Mouse (Mus musculus): ENCODE results near the gene Ip6k1. TPM values are rescaled to one million over a fixed set of nuclear protein-coding genes. Genes with fewer than 3 reads are reported as not detected.

The Ip6k1 gene
- polyA plus RNA-seq (2015; fragmentation: Nextera tagmentation; extraction: Ambion mirVana), result 96.0 and 111 TPM in 2 replicates

- Histone ChIP-seq H3K4me2 (ENCODE audit: low read length) (peak within 1 kb of the TSS; percentile 88), H3K27me3 (replicated peaks; ENCODE audit: control insufficient read depth, insufficient read depth, low read length) (no peaks in the 10 kb centered on the region), H3K4me1 (ENCODE audit: control insufficient read depth, insufficient read depth, low read depth, low read length) (peaks cover 23% of the 10 kb centered on the region), H3K27ac (ENCODE audit: low read depth, low read length) (peak within 1 kb of the TSS; percentile 97), H3K4me3 (ENCODE audit: low read length) (peak within 1 kb of the TSS; percentile 91), H3K9ac (ENCODE audit: low read depth, low read length) (peak within 1 kb of the TSS; percentile 98), H3K36me3 (ENCODE audit: control insufficient read depth, insufficient read depth, low read length) (no peaks in the 10 kb centered on the region), H3K9me3 (ENCODE audit: control insufficient read depth, low read length) (no peaks in the 10 kb centered on the region)
- peak; percentile 100 for ATAC-seq
- WGBS, result under 1% methylated on average over 49 of the region's 51 CpGs
Measured at GRCm38 (mm10) chr9:108001922-108002770, at the start of gene Ip6k1. Ip6k1 (plus strand) TSS chr9:108002501.

GRCm38 (mm10) chr9:107955613-107956289 is 46.5 kb upstream of the Ip6k1 start:
- Histone ChIP-seq H3K4me3 (ENCODE audit: low read length) (no peak overlapping the region), H3K9ac (ENCODE audit: low read depth, low read length) (no peak overlapping the region), H3K9me3 (ENCODE audit: control insufficient read depth, low read length) (no peaks in the 10 kb centered on the region), H3K4me1 (ENCODE audit: control insufficient read depth, insufficient read depth, low read depth, low read length) (peaks cover 10% of the 10 kb centered on the region), H3K4me2 (ENCODE audit: low read length) (no peak overlapping the region), H3K36me3 (ENCODE audit: control insufficient read depth, insufficient read depth, low read length) (no peaks in the 10 kb centered on the region), H3K27ac (ENCODE audit: low read depth, low read length) (no peak overlapping the region), H3K27me3 (replicated peaks; ENCODE audit: control insufficient read depth, insufficient read depth, low read length) (no peaks in the 10 kb centered on the region)
- ATAC-seq, result no peak
- WGBS, result 86% methylated on average over 6 of the region's 6 CpGs

GRCm38 (mm10) chr9:107957141-107957540 is 45.2 kb upstream of the Ip6k1 start:
- no peaks in the 10 kb centered on the region for H3K9me3 ChIP-seq (ENCODE audit: control insufficient read depth, low read length)
- peaks cover 14% of the 10 kb centered on the region for H3K4me1 ChIP-seq (ENCODE audit: control insufficient read depth, insufficient read depth, low read depth, low read length)
- ATAC-seq, result no peak
- H3K9ac ChIP-seq (ENCODE audit: low read depth, low read length), result no peak overlapping the region
- no peak overlapping the region for H3K27ac ChIP-seq (ENCODE audit: low read depth, low read length)
- H3K4me3 ChIP-seq (ENCODE audit: low read length), result no peak overlapping the region
- no peaks in the 10 kb centered on the region for H3K27me3 ChIP-seq (replicated peaks; ENCODE audit: control insufficient read depth, insufficient read depth, low read length)
- H3K36me3 ChIP-seq (ENCODE audit: control insufficient read depth, insufficient read depth, low read length), result no peaks in the 10 kb centered on the region
- 31% methylated on average over 6 of the region's 6 CpGs for WGBS
- no peak overlapping the region for H3K4me2 ChIP-seq (ENCODE audit: low read length)

- Histone ChIP-seq H3K4me1 (ENCODE audit: control insufficient read depth, insufficient read depth, low read depth, low read length) (peaks cover 16% of the 10 kb centered on the region), H3K27me3 (replicated peaks; ENCODE audit: control insufficient read depth, insufficient read depth, low read length) (no peaks in the 10 kb centered on the region), H3K36me3 (ENCODE audit: control insufficient read depth, insufficient read depth, low read length) (no peaks in the 10 kb centered on the region), H3K4me2 (ENCODE audit: low read length) (no peak overlapping the region), H3K9me3 (ENCODE audit: control insufficient read depth, low read length) (no peaks in the 10 kb centered on the region), H3K4me3 (ENCODE audit: low read length) (no peak overlapping the region), H3K27ac (ENCODE audit: low read depth, low read length) (no peak overlapping the region), H3K9ac (ENCODE audit: low read depth, low read length) (no peak overlapping the region)
- WGBS, result 70% methylated on average over 6 of the region's 6 CpGs
- no peak for ATAC-seq
Measured at GRCm38 (mm10) chr9:107959896-107960295, 42.4 kb upstream of the Ip6k1 start.

- Histone ChIP-seq H3K4me1 (ENCODE audit: control insufficient read depth, insufficient read depth, low read depth, low read length) (peaks cover 16% of the 10 kb centered on the region), H3K4me2 (ENCODE audit: low read length) (no peak overlapping the region; the same call in 1 of the 2 replicates), H3K9me3 (ENCODE audit: control insufficient read depth, low read length) (no peaks in the 10 kb centered on the region), H3K27ac (ENCODE audit: low read depth, low read length) (peak overlapping the region; percentile 76), H3K4me3 (ENCODE audit: low read length) (no peak overlapping the region), H3K27me3 (replicated peaks; ENCODE audit: control insufficient read depth, insufficient read depth, low read length) (no peaks in the 10 kb centered on the region), H3K36me3 (ENCODE audit: control insufficient read depth, insufficient read depth, low read length) (no peaks in the 10 kb centered on the region), H3K9ac (ENCODE audit: low read depth, low read length) (no peak overlapping the region; the same call in 1 of the 2 replicates)
- 81% methylated on average over 4 of the region's 4 CpGs for WGBS
- ATAC-seq, result no peak
Measured at GRCm38 (mm10) chr9:107960928-107961327, 41.4 kb upstream of the Ip6k1 start.

GRCm38 (mm10) chr9:107961351-107961762 is 40.9 kb upstream of the Ip6k1 start:
- H3K4me2 ChIP-seq (ENCODE audit: low read length), result peak overlapping the region; percentile 36
- H3K4me3 ChIP-seq (ENCODE audit: low read length), result 0 out of 2 replicates have a peak overlapping the region, but pooled peaks have one; percentile 1
- no peaks in the 10 kb centered on the region for H3K27me3 ChIP-seq (replicated peaks; ENCODE audit: control insufficient read depth, insufficient read depth, low read length)
- H3K27ac ChIP-seq (ENCODE audit: low read depth, low read length), result peak overlapping the region; percentile 76
- peaks cover 16% of the 10 kb centered on the region for H3K4me1 ChIP-seq (ENCODE audit: control insufficient read depth, insufficient read depth, low read depth, low read length)
- 60% methylated on average over 10 of the region's 10 CpGs for WGBS
- peak overlapping the region; percentile 19; the same call in 1 of the 2 replicates for H3K9ac ChIP-seq (ENCODE audit: low read depth, low read length)
- peak; percentile 80 for ATAC-seq
- no peaks in the 10 kb centered on the region for H3K36me3 ChIP-seq (ENCODE audit: control insufficient read depth, insufficient read depth, low read length)
- H3K9me3 ChIP-seq (ENCODE audit: control insufficient read depth, low read length), result no peaks in the 10 kb centered on the region

GRCm38 (mm10) chr9:107961881-107962280 is 40.4 kb upstream of the Ip6k1 start:
- Histone ChIP-seq H3K4me1 (ENCODE audit: control insufficient read depth, insufficient read depth, low read depth, low read length) (peaks cover 16% of the 10 kb centered on the region), H3K4me2 (ENCODE audit: low read length) (peak overlapping the region; percentile 36), H3K9me3 (ENCODE audit: control insufficient read depth, low read length) (no peaks in the 10 kb centered on the region), H3K4me3 (ENCODE audit: low read length) (no peak overlapping the region), H3K9ac (ENCODE audit: low read depth, low read length) (peak overlapping the region; percentile 19; the same call in 1 of the 2 replicates), H3K27ac (ENCODE audit: low read depth, low read length) (peak overlapping the region; percentile 76), H3K27me3 (replicated peaks; ENCODE audit: control insufficient read depth, insufficient read depth, low read length) (no peaks in the 10 kb centered on the region), H3K36me3 (ENCODE audit: control insufficient read depth, insufficient read depth, low read length) (no peaks in the 10 kb centered on the region)
- WGBS, result 49% methylated on average over 5 of the region's 5 CpGs
- ATAC-seq, result peak; percentile 68

- no peaks in the 10 kb centered on the region for H3K9me3 ChIP-seq (ENCODE audit: control insufficient read depth, low read length)
- H3K4me3 ChIP-seq (ENCODE audit: low read length), result no peak overlapping the region
- H3K27ac ChIP-seq (ENCODE audit: low read depth, low read length), result no peak overlapping the region
- ATAC-seq, result no peak
- no peak overlapping the region for H3K9ac ChIP-seq (ENCODE audit: low read depth, low read length)
- WGBS, result 94% methylated on average over 9 of the region's 9 CpGs
- no peaks in the 10 kb centered on the region for H3K36me3 ChIP-seq (ENCODE audit: control insufficient read depth, insufficient read depth, low read length)
- peaks cover 16% of the 10 kb centered on the region for H3K4me1 ChIP-seq (ENCODE audit: control insufficient read depth, insufficient read depth, low read depth, low read length)
- H3K27me3 ChIP-seq (replicated peaks; ENCODE audit: control insufficient read depth, insufficient read depth, low read length), result no peaks in the 10 kb centered on the region
- H3K4me2 ChIP-seq (ENCODE audit: low read length), result no peak overlapping the region
Measured at GRCm38 (mm10) chr9:107962916-107963315, 39.4 kb upstream of the Ip6k1 start.

GRCm38 (mm10) chr9:107963700-107964099 is 38.6 kb upstream of the Ip6k1 start:
- peaks cover 16% of the 10 kb centered on the region for H3K4me1 ChIP-seq (ENCODE audit: control insufficient read depth, insufficient read depth, low read depth, low read length)
- H3K27me3 ChIP-seq (replicated peaks; ENCODE audit: control insufficient read depth, insufficient read depth, low read length), result no peaks in the 10 kb centered on the region
- 25% methylated on average over 5 of the region's 5 CpGs for WGBS
- peak; percentile 66; the same call in 1 of the 2 replicates for ATAC-seq
- H3K27ac ChIP-seq (ENCODE audit: low read depth, low read length), result no peak overlapping the region
- H3K4me3 ChIP-seq (ENCODE audit: low read length), result no peak overlapping the region
- H3K9ac ChIP-seq (ENCODE audit: low read depth, low read length), result no peak overlapping the region
- no peak overlapping the region for H3K4me2 ChIP-seq (ENCODE audit: low read length)
- H3K36me3 ChIP-seq (ENCODE audit: control insufficient read depth, insufficient read depth, low read length), result no peaks in the 10 kb centered on the region
- H3K9me3 ChIP-seq (ENCODE audit: control insufficient read depth, low read length), result no peaks in the 10 kb centered on the region

Data from hindbrain, embryonic 16.5 days (tissue).